Mouse (Mus musculus) CH12.LX (cell line): ENCODE measurements around the gene 6030445D17Rik. TPM values are rescaled to one million over a fixed set of nuclear protein-coding genes. Genes with fewer than 3 reads are reported as not detected.

Experiments used
- DNase-seq: peaks from one replicate; pipeline ENCODE4 v3.0.0-alpha.2; 2013; ENCODE audit errors: extremely low read depth
- H3K27ac ChIP-seq: 2 replicates; pipeline ENCODE4 v1.5.1; 2012; ENCODE audit warnings: low read depth, mild to moderate bottlenecking, control low read depth, moderate library complexity; ENCODE audit not compliant: insufficient read depth
- H3K27me3 ChIP-seq: replicated peaks from 2 replicates; pipeline ENCODE3; 2012; ENCODE audit warnings: inconsistent platforms
- H3K36me3 ChIP-seq, 2 experiments: replicated peaks in 1 of 2; 2 replicates each; pipeline versions ENCODE3 to v1.6.1; 2012; ENCODE audit warnings: inconsistent platforms in 1 of 2, low read length in 1 of 2, mild to moderate bottlenecking in 1 of 2, mixed read lengths in 1 of 2, moderate library complexity in 1 of 2; ENCODE audit not compliant: control insufficient read depth in 1 of 2, insufficient read depth in 1 of 2
- H3K4me1 ChIP-seq, 2 experiments: 2 replicates each; pipeline ENCODE4 v1.6.1; 2012; ENCODE audit warnings: inconsistent platforms in 1 of 2, moderate library complexity in 1 of 2; ENCODE audit not compliant: insufficient read depth in 2 of 2, control insufficient read depth in 1 of 2
- H3K4me2 ChIP-seq: 2 replicates; pipeline ENCODE4 v1.6.1; 2012; ENCODE audit warnings: low read depth, mild to moderate bottlenecking, control low read depth; ENCODE audit not compliant: poor library complexity, insufficient read depth, severe bottlenecking
- H3K4me3 ChIP-seq, 3 experiments: fragments of 150-350 bp in 1 of 3; sonication (generic) in 1 of 3; replicated peaks in 1 of 3; 2 replicates each; pipeline versions ENCODE3 to v1.5.1; 2011 to 2012; ENCODE audit warnings: low read depth in 2 of 3, low read length in 2 of 3, mild to moderate bottlenecking in 2 of 3, moderate library complexity in 2 of 3, control low read depth in 1 of 3, improper control_type of control experiment in 1 of 3, inconsistent platforms in 1 of 3, mixed read lengths in 1 of 3; ENCODE audit not compliant: poor library complexity in 1 of 3
- H3K79me2 ChIP-seq: replicated peaks from 2 replicates; pipeline ENCODE4 v1.6.1; 2012; ENCODE audit warnings: mild to moderate bottlenecking, moderate library complexity; ENCODE audit not compliant: control insufficient read depth, poor library complexity, insufficient read depth, severe bottlenecking; ENCODE audit errors: extremely low read depth
- H3K9ac ChIP-seq: 2 replicates; pipeline ENCODE4 v1.6.1; 2012; ENCODE audit warnings: low read depth, mild to moderate bottlenecking, control low read depth, moderate library complexity; ENCODE audit not compliant: insufficient read depth
- H3K9me3 ChIP-seq: replicated peaks from 2 replicates; pipeline ENCODE3; 2012; ENCODE audit warnings: low read length, inconsistent platforms, mixed read lengths
- BHLHE40 ChIP-seq: IDR thresholded peaks from 2 replicates; pipeline ENCODE4 v1.6.1; 2011; ENCODE audit warnings: mild to moderate bottlenecking, low read depth, low read length, improper control_type of control experiment
- CHD1 ChIP-seq: IDR thresholded peaks from 2 replicates; pipeline ENCODE4 v1.6.1; 2012; ENCODE audit warnings: low read depth, low read length, improper control_type of control experiment, inconsistent platforms
- ELF1 ChIP-seq: IDR thresholded peaks from 2 replicates; pipeline ENCODE4 v1.6.1; 2014; ENCODE audit warnings: low read depth, mild to moderate bottlenecking, inconsistent platforms, low read length, improper control_type of control experiment
- EP300 ChIP-seq: IDR thresholded peaks from 2 replicates; pipeline ENCODE4 v1.6.1; 2011; ENCODE audit warnings: low read length, improper control_type of control experiment
- ETS1 ChIP-seq: conservative IDR thresholded peaks from 2 replicates; pipeline ENCODE4 v1.6.1; 2012; ENCODE audit warnings: low read depth, mild to moderate bottlenecking, inconsistent platforms, low read length, improper control_type of control experiment, moderate library complexity
- IRF4 ChIP-seq: IDR thresholded peaks from 2 replicates; pipeline ENCODE4 v1.6.1; 2014; ENCODE audit warnings: low read depth, mild to moderate bottlenecking, inconsistent platforms, low read length, improper control_type of control experiment
- MAFK ChIP-seq: IDR thresholded peaks from 2 replicates; pipeline ENCODE4 v1.6.1; 2011; ENCODE audit warnings: low read length, improper control_type of control experiment; ENCODE audit not compliant: insufficient replicate concordance
- MEF2A ChIP-seq: IDR thresholded peaks from 2 replicates; pipeline ENCODE4 v1.6.1; 2014; ENCODE audit warnings: low read depth, mild to moderate bottlenecking, inconsistent platforms, low read length, improper control_type of control experiment, borderline replicate concordance
- NELFE ChIP-seq: IDR thresholded peaks from 2 replicates; pipeline ENCODE4 v1.6.1; 2011; ENCODE audit warnings: low read depth, low read length, improper control_type of control experiment
- NRF1 ChIP-seq: IDR thresholded peaks from 2 replicates; pipeline ENCODE4 v1.6.1; 2014; ENCODE audit warnings: low read depth, mild to moderate bottlenecking, inconsistent platforms, low read length, improper control_type of control experiment, moderate library complexity
- POLR2A ChIP-seq: IDR thresholded peaks from 2 replicates; pipeline ENCODE4 v1.6.1; 2011; ENCODE audit warnings: low read depth, mild to moderate bottlenecking, improper control_type of control experiment, low read length
- POLR2AphosphoS2 ChIP-seq: IDR thresholded peaks from 2 replicates; pipeline ENCODE4 v1.6.1; 2011; ENCODE audit warnings: low read depth, low read length, improper control_type of control experiment
- RCOR1 ChIP-seq: conservative IDR thresholded peaks from 2 replicates; pipeline ENCODE4 v1.6.1; 2012; ENCODE audit warnings: low read depth, mild to moderate bottlenecking, inconsistent platforms, low read length, improper control_type of control experiment
- SIN3A ChIP-seq: IDR thresholded peaks from 2 replicates; pipeline ENCODE4 v1.6.1; 2012; ENCODE audit warnings: low read length, improper control_type of control experiment, inconsistent platforms
- TBP ChIP-seq: conservative IDR thresholded peaks from 2 replicates; pipeline ENCODE4 v1.6.1; 2011; ENCODE audit warnings: low read depth, low read length, improper control_type of control experiment
- TCF12 ChIP-seq: IDR thresholded peaks from 2 replicates; pipeline ENCODE4 v1.6.1; 2014; ENCODE audit warnings: low read depth, mild to moderate bottlenecking, inconsistent platforms, low read length, improper control_type of control experiment
- UBTF ChIP-seq: IDR thresholded peaks from 2 replicates; pipeline ENCODE4 v1.6.1; 2012; ENCODE audit warnings: low read depth, mild to moderate bottlenecking, inconsistent platforms, low read length, improper control_type of control experiment, moderate library complexity
- USF1 ChIP-seq: IDR thresholded peaks from 2 replicates; pipeline ENCODE4 v1.6.1; 2014; ENCODE audit warnings: low read depth, mild to moderate bottlenecking, inconsistent platforms, low read length, improper control_type of control experiment
- USF2 ChIP-seq: conservative IDR thresholded peaks from 2 replicates; pipeline ENCODE4 v1.6.1; 2011; ENCODE audit warnings: low read depth, low read length, improper control_type of control experiment
- ZC3H11A ChIP-seq: IDR thresholded peaks from 2 replicates; pipeline ENCODE4 v1.6.1; 2012; ENCODE audit warnings: low read depth, mild to moderate bottlenecking, inconsistent platforms, low read length, improper control_type of control experiment
- ZKSCAN1 ChIP-seq: IDR thresholded peaks from 2 replicates; pipeline ENCODE4 v1.6.1; 2012; ENCODE audit warnings: low read depth, inconsistent platforms, low read length, improper control_type of control experiment, borderline replicate concordance
- ZMIZ1 ChIP-seq: IDR thresholded peaks from 2 replicates; pipeline ENCODE4 v1.6.1; 2012; ENCODE audit warnings: low read depth, mild to moderate bottlenecking, inconsistent platforms, low read length, improper control_type of control experiment
- ZNF384 ChIP-seq: IDR thresholded peaks from 2 replicates; pipeline ENCODE4 v1.6.1; 2012; ENCODE audit warnings: low read depth, low read length, improper control_type of control experiment, inconsistent platforms
- dilution Hi-C: fragments of 300-500 bp; cut with MboI; formaldehyde crosslinking; loops from 2 replicates; pipeline ENCODE4 v1.14.3; 2020; ENCODE audit warnings: low sequenced_read_pairs; ENCODE audit not compliant: extremely low pct_unique_long_range_greater_than_20kb, extremely low pct_ligation_motif_present
- in situ Hi-C: fragments of 300-500 bp; cut with MboI; formaldehyde crosslinking; loops from 3 replicates; pipeline ENCODE4 v1.14.3; 2019; ENCODE audit warnings: low sequenced_read_pairs, low pct_ligation_motif_present, low pct_unique_long_range_greater_than_20kb, mixed read lengths
- polyA plus RNA-seq: library from polyadenylated mRNA; unstranded; fragments of >175 nt; gene quantifications from 2 replicates; pipeline ENCODE4 v1.2.1, GENCODE M21; 2012; ENCODE audit warnings: low read depth; ENCODE audit not compliant: insufficient read length
- total RNA-seq, 2 experiments: library from RNA; depleted of rRNA; stranded (reverse); fragments of 300-350 nt in 1 of 2; fragments of >200 nt in 1 of 2; gene quantifications; 2 replicates each; pipeline ENCODE4 v1.2.3; 2012 to 2014

6030445D17Rik gene
- total and polyA plus RNA-seq, 3 experiments: not detected

- Histone ChIP-seq H3K9me3 (no peaks in the 10 kb centered on the region), H3K79me2 (no peaks in the 10 kb centered on the region), H3K4me1 (peaks cover 0 to 14% of the 10 kb centered on the region in 2 experiments; a peak in 2 of 4 replicates), H3K4me2 (no peak overlapping the region), H3K9ac (no peak overlapping the region), H3K27me3 (no peaks in the 10 kb centered on the region), H3K4me3 (no peak overlapping the region), H3K36me3 (no peaks in the 10 kb centered on the region), H3K27ac (no peak overlapping the region)
- dilution Hi-C loops (no loop called here), in situ Hi-C loops (loop anchor here (5.0 kb wide), 1 partner anchor 161 kb away; the partner anchor contains the start of gene Lactbl1)
- DNase-seq: no peak
- TF ChIP-seq USF2: no peak
Observed at GRCm38 (mm10) chr4:136461761-136462085, 327 bp upstream of the 6030445D17Rik start.

GRCm38 (mm10) chr4:136462839-136463178 lies 759 bp downstream of the 6030445D17Rik start:
- dilution Hi-C loops: no loop called here
- TF ChIP-seq MEF2A: no peak
- TF ChIP-seq EP300: no peak
- no peak for TF ChIP-seq NELFE
- no peak for TF ChIP-seq ETS1
- TF ChIP-seq SIN3A: no peak
- TF ChIP-seq IRF4: no peak
- no peak for TF ChIP-seq CHD1
- TF ChIP-seq USF1: no peak
- TF ChIP-seq TBP: no peak
- no peak for TF ChIP-seq BHLHE40
- no peak for TF ChIP-seq ELF1
- TF ChIP-seq POLR2A: no peak
- no peak for TF ChIP-seq TCF12
- TF ChIP-seq ZMIZ1: no peak
- no peak for TF ChIP-seq POLR2AphosphoS2
- Histone ChIP-seq H3K4me1 (peaks cover 0 to 14% of the 10 kb centered on the region in 2 experiments; a peak in 2 of 4 replicates), H3K36me3 (no peaks in the 10 kb centered on the region), H3K27me3 (no peaks in the 10 kb centered on the region), H3K79me2 (no peaks in the 10 kb centered on the region), H3K9ac (no peak overlapping the region), H3K4me2 (no peak overlapping the region), H3K4me3 (no peak overlapping the region), H3K27ac (no peak overlapping the region), H3K9me3 (no peaks in the 10 kb centered on the region)
- DNase-seq: no peak
- in situ Hi-C loops: loop anchor here (5.0 kb wide), 1 partner anchor 159 kb away; the partner anchor contains the start of gene Lactbl1

- in situ Hi-C loops: loop anchor here (5.0 kb wide), 1 partner anchor 159 kb away; the partner anchor contains the start of gene Lactbl1
- H3K36me3 ChIP-seq: no peaks in the 10 kb centered on the region
- no peaks in the 10 kb centered on the region for H3K9me3 ChIP-seq
- TF ChIP-seq POLR2A (no peak), SIN3A (no peak), ZC3H11A (no peak), RCOR1 (no peak), ZNF384 (no peak), MAFK (no peak), ZKSCAN1 (no peak), NRF1 (no peak), TBP (no peak), UBTF (no peak)
- DNase-seq: no peak
- no peaks in the 10 kb centered on the region for H3K79me2 ChIP-seq
- no peak overlapping the region for H3K27ac ChIP-seq
- dilution Hi-C loops: no loop called here
- H3K27me3 ChIP-seq: no peaks in the 10 kb centered on the region
- H3K9ac ChIP-seq: no peak overlapping the region
- peaks cover 0 to 14% of the 10 kb centered on the region in 2 experiments; a peak in 2 of 4 replicates for H3K4me1 ChIP-seq
- H3K4me2 ChIP-seq: no peak overlapping the region
- H3K4me3 ChIP-seq: no peak overlapping the region
Observed at GRCm38 (mm10) chr4:136463436-136463835, 1.4 kb downstream of the 6030445D17Rik start.
